Mouse (Mus musculus) CH12F3 (cell line): Measurements from ENCODE around the gene Catsperz.

Experiments used
- in situ Hi-C: fragments of 300-500 bp; cut with MboI; formaldehyde crosslinking; loops from 2 replicates; pipeline ENCODE4 v1.14.3; 2020; ENCODE audit warnings: low sequenced_read_pairs

Catsperz gene

DNA sequence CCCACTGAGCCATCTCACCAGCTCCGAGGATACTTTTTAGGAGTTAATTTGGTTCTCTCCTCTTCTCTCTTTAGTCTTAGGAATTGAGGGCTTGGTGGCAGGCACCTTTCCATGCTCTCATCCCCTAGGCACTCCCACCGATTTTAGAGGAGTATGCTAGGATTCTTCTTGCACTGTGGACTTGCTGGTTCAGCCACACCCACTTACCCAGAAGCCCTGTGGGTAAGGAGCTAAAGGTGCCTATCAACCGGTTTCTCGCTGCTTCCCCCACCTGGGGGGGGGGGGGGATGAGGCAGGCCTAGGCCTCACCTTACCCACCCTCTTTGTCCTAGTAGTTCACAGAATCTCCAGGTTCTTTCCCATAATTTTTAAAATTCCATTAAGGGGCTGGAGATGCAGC lies 22.6 kb upstream of the Catsperz start:
- in situ Hi-C loops: no loop called here

DNA sequence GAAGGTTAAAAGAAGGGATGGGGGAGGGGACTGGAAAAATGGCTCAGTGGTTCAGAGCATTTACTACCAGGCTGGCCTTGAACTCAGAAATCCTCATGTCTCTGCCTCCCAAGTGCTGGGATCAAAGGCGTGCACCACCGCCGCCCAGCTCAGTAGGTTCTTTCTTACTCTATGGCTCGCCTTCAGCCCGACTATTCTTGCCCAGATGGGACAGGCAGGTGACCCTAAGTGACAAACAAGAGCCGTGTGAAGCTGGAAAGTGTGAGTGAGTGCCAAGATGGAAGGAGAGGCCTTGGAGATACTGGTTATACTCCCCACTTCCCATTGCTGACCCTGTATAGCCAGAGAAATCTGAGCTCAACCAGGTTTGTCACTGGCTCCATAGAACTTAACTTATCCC lies 18.5 kb upstream of the Catsperz start:
- in situ Hi-C loops: no loop called here

DNA sequence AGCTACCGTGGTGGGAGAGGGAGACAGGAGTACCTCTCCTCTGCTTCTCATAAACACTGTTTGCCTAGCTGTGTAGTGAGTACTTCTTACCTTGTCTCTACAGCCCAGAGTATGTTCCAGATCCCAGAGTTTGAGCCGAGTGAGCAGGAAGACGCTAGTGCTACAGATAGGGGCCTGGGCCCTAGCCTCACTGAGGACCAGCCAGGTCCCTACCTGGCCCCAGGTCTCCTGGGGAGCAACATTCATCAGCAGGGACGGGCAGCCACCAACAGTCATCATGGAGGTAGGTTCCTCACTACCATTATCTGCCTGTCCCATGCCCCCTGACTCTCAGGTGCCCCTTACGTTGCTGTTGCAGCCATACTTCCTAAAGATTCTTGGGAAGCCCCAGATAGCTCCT lies 17.6 kb upstream of the Catsperz start:
- in situ Hi-C loops: no loop called here

DNA sequence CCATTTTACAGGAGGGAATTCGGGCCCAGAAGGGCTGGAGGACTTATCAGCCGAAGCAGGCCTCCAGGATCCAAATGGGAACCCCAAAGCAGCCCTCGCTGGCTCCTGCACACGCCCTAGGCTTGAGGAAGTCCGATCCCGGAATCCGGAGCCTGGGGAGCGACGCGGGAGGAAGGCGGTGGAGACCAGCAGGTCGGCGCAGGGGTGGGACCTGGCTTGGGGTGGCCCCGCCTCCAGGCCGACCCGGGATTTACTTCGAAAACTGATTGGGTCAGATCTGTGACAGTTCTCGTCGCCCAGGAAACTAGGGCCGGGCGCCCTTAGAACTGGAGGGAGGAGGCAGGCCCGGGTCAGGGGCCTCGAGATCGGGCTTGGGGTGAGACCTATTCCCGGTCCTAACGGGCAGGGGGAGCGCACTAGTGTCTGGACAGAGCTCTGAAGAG lies 17.1 kb upstream of the Catsperz start, which contains the start of gene Gpr137:
Gpr137 (minus strand) TSS at position 232 of the 443 bp plus-strand sequence.
- in situ Hi-C loops: no loop called here

- in situ Hi-C loops: no loop called here
These were observed 16.4 kb upstream of the Catsperz start, which contains the start of gene Bad for GRCm38 (mm10) chr19:6941372-6942248. Gene Bad, plus strand, starts transcription at chr19:6941861.

GRCm38 (mm10) chr19:6940396-6941351 lies 15.5 kb upstream of the Catsperz start:
- in situ Hi-C loops: no loop called here

DNA sequence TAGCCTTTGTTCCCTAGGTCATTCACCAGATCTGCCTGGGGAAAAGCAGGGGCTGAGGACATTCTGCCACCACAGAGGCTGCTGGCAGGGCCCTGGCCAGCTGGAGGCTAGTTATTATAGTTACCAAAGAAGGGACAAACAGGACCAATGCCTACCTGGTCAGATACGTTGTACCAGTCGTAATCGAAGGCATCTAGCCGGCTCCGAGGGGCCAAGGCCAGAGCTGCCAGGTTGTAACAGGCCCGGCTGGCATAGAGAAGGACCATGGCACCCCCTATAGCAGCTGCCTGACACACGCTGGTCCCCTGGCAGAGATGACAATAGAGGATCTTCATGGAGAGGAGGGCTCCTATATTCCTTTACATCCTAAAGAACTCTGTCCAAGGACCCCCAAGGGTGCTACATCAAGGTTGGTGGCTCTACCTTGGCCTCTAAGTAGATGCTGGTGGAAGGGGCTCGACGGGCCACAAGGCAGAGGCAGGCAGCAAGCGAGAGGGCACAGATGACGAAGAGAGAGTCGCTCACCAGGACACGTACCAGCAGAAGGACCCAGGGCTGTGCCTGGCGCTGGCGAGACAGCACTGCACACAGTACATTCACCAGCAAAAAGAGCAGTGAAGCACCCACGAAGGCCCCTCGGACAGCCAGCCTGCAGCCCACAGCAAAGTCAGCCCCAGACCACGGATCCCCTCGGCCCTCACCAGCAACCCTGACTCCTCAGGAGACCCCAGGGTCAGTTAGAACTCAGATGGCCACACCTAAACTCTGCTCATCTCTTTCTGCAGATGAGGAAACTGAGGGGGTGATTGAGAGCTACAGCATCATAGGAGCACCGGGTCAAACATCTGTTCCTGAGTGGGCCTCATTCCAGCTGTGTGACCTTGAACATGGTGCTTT lies 14.2 kb upstream of the Catsperz start:
- in situ Hi-C loops: no loop called here

- in situ Hi-C loops: no loop called here
These were observed 12.6 kb upstream of the Catsperz start for GRCm38 (mm10) chr19:6937541-6938465.

- in situ Hi-C loops: no loop called here
These were observed 11.1 kb upstream of the Catsperz start for GRCm38 (mm10) chr19:6936299-6936698.

DNA sequence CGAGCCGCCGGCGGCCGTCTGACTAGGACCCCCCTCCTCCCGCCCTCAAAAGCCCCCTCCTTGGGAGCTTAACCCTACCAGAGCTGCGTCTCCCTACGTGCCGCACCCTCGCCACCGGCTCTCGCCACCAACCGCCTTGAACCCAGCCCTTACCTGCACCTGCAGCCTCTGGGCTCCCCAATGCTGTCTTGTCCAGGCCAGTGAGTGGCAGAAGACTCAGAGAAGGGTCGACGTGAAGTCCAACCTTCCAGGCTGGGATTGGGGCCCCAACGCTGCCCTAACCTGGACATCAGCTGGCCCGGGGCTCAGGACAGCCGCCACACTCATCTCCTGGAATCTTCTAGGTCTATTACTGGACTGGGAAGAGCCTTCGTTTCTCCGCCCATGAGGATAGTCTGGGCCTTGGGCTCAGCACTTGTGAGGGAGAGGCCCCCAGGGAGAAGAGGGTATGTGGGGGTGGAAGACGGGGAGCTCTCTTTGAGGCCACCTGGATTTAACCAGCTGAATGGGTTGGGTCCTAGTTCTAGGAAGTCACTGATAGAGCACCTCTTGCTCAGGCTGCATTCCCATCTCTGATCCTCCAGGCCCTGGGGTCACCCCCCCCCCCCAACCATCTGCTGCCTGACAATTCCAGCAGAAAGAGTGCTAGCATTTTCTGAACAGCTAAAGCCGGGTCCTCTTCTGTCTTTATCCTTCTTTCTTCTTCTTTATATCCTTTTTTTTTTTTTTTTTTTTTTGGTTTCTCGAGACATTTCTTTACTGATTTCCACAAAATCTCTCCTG lies 9.2 kb upstream of the Catsperz start, which contains the start of gene Kcnk4:
Kcnk4 (minus strand) TSS at position 321 of the 783 bp plus-strand sequence.
- in situ Hi-C loops: no loop called here

DNA sequence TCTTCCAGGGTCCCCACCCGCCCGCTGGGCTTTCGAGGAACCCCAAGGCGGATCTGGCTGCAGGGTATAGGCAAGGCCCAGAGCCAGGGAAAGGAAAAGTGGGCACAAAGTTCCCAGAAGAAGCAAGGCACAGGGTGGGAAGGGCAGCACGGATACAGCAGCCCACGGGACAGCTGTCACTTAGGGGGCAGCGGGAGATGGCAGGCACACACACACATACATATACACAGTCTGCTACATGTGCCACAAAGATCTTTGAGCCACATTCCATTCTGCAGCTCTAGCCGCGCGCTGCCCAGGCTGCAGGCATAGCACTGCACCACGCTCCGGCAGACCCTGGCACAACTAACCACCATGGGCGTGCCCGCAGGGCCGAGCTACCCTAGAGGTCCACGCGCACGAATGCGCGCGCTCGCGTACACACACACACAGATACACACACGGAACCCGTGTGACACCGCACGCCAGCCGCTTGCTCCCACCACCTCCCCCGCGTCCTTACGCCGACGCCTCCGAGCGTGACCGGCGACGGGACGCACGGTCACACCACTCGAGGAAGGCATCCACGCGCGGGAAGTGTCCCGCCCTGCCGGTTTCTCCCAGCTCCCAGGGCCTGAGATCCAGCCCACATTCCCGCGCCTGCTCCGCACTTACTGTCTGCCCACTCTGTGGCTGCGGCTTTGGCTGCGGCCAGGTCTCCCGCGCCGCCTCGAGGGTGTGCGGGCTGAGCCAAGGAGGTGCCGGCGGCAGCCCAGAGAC lies 8.4 kb upstream of the Catsperz start:
- in situ Hi-C loops: no loop called here

GRCm38 (mm10) chr19:6933102-6933435 lies 7.9 kb upstream of the Catsperz start:
- in situ Hi-C loops: no loop called here

DNA sequence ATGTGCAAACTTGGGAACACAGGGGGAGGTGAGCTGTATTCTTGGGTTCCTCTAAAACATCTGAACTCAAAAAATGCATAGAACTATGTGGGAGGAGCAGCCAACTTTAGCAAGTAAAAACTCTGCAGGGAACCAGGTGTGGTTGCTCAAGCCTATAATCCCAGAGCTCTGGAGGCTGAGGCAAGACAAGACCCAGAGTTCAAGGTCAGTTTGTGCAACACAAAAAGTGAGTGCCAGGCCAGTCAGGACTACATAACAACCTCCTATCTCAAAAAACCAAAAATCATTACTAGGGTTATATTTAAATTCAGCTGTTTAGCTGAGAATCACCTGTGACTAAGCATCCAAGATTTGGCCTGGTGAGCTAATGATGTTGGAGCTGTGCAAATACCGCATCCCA lies 6.8 kb upstream of the Catsperz start:
- in situ Hi-C loops: no loop called here

GRCm38 (mm10) chr19:6931002-6931401 lies 5.8 kb upstream of the Catsperz start:
- in situ Hi-C loops: no loop called here

GRCm38 (mm10) chr19:6928080-6928479 lies 2.9 kb upstream of the Catsperz start:
- in situ Hi-C loops: no loop called here

DNA sequence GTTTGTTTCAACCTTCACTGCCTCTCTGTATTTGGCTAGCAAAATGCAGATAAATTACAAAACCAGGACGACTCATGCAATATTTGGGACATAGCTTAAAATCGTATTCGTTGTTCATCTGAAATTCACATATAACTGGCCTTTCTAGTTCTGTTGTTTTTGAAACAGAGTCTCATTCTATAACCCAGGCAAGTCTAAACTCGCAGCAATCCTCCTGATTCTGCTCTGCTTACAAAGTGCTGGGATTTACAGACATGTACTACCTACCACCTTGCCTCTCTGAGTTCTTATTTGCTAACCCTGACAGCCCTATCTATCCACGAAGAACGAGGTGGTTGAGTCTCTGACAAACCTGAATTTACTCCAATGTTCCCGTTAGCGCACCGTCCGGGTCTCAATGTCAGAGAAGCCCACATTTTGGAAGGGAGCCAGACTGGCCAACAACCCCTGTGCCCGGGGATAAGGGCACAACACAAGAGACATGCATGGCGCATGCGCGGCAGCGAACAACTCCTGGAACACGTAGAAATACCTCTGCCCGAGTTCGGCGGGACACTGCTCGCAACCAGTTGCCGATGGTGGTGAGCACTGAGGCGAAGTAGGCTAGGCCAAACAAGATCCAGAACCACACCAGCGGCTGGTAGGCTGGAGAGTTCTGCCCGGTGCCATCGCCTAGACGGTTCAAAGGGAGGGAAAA lies 1.5 kb upstream of the Catsperz start:
- in situ Hi-C loops: no loop called here

DNA sequence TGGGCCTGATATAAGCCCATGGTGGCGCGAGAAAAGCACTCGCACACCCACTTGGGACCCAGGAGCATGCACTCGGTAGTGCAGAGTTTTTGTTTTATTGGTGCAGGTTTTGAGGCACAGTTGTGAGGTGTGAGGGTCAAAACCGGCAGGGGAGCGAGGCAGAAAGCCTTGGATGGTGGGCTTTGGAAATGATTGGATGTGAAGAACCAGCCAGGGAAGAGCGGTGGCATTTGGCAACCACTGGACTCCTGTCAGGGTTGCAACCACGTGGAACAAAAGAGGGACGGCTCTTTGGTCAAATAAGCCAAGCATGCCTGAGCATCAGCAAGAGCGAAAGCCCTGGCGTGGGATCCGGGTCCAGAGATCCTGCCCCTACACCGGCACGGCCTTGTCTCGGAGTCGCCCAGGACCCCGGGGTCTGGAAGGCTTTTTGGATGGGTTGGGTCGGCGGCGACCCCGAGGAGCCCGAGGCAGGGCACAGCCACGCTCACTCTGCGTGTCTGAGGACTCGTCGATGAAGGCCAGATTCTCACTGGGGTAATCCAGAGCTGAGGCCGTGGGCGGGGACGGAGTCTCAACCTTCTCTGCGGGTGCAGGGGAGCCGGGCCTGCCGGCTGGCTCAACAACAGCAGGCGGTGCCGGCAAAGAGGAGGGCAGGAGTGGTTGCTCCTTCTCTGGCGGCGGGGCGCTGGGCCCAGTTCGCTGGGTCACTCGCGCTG lies 590 bp upstream of the Catsperz start:
- in situ Hi-C loops: no loop called here
